Mouse (Mus musculus): ENCODE results near the gene Sh3rf1.

GRCm38 (mm10) chr8:61436147-61436546 is 212.5 kb downstream of the Sh3rf1 start:
- TF ChIP-seq CTCF (IDR thresholded peaks at IDR 0.05; ENCODE audit: low read depth) (no peak), EP300 (optimal IDR thresholded peaks at IDR 0.05) (no peak)
